Mouse (Mus musculus): Measurements from ENCODE around the gene Stx16. TPM values are rescaled to one million over a fixed set of nuclear protein-coding genes. Genes with fewer than 3 reads are reported as not detected.

The Stx16 gene
- total RNA-seq, 2 experiments from 2014 or later = 16.4 to 17.3 TPM

DNA sequence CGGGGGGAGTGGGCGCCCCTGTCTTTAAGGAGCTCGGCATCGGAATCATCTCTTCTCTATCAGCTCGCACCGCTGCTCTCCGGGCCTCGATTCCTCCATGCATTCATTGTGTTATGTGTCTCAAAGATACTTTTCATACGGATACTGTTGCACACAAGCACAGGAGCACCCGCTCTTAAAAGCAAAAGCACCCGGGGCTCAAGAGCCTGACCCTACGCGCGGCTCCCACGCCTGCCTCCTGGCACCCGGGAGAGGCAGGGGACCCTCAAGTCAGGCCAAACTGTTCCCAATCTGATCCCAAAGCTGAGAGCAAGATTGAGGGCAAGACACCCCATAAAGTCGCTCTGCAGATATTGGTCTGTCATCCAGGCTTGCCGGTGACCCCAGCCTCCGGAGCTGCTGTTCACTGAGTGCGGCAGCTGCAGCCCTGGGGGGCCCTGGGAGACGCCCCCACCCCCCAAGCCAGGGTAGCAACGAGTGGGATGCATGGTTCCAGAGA lies 987 bp upstream of the Stx16 start:
- DNase-seq = peak in 1 of 2 experiments; percentile 42

DNA sequence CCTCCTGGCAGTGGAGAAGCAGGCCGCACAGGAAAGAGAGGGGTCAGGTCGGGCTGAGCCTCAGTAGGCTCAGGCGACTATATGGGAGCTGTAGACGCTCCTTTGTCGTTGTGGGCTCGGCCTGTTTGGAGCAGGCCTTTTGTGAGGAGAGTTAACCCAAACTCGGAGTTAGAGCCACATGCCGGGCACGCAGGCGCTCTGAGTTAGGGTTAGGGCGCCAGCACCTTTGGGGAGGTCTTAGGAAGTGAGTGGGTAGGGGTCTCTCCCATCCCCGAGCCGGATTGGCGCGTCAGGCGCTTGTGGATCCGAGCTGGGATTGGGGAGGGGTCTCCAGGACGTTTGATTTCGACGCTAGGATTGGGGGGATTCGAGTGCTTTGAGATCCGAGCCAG lies 321 bp downstream of the Stx16 start:
- no peak for DNase-seq

DNA sequence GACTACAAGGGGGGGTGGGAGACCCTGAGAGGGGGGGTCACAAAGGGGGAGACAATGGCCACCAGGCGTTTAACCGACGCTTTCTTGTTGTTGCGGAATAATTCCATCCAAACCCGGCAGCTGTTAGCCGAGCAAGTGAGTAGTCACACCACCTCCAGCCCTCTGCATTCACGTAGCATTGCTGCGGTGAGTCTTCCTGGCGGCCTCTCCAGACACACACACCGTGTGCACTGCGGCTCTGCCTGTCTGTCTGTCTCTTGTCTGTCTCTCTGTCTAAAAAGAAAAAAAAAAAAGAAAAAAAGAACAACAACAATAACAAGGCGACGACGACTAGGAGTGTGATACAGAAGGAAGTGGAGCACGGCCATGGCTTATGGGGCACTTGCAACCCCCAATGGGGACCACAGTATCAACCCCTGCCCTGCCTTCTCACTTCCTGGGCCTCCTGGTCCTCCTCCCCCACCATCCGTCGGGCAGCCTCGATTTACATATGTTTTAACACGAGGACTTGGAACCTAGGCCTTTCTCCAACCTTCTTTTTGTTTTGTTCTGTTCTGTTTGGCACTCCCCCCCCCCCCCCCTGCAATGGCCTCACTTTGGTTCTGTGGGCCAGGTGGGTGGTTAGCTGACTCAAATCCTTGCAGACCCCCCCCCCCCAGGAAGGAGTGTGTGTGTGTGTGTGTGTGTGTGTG lies 1.0 kb downstream of the Stx16 start:
- DNase-seq = peak in 1 of 2 experiments; percentile 21

DNA sequence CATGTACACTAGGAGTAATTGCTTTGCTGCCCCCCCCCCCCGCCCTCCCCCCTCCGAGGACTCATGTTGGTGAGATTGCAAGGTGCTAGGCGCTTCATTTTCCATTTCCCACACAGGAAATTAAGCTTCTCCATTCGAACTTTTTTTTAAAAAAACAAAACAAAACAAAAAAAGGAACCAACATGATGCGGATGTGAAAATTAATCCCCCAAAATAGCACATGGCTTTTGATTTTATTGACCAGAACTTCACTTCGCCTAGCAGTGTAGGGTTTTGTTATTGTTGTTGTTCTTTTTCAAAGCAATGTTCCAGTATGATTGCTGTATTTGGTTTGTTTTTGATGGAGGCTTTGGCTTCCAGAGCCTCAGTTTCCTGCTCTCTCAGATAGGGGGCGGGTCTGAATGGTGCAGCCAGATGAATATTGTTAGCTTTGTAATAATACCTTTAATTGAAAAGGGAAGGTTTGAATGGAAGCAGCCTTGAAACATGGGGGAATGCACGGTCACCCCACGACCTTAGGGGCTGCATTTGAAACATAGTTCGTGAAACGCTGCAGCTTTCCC lies 1.7 kb downstream of the Stx16 start:
- DNase-seq = no peak

DNA sequence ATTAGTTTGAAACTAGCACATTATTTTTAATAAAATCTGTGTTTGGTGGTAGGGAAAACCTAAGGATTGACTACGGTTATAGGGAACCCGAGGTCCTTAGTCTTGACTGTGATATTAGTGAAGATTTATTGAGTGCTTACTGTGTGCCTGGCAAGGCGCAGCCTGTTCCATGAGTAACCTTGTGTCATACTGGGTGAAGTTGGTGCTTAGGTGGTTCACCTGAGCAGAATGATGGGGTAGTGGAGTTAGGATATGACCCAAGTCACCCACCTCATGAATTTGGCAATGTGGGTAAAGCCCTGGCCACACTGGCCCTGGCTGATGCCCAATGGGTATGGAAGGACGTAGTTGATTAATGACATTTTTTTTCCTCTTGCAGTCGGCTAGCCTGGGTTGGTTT lies 5.7 kb downstream of the Stx16 start:
- no peak for DNase-seq

DNA sequence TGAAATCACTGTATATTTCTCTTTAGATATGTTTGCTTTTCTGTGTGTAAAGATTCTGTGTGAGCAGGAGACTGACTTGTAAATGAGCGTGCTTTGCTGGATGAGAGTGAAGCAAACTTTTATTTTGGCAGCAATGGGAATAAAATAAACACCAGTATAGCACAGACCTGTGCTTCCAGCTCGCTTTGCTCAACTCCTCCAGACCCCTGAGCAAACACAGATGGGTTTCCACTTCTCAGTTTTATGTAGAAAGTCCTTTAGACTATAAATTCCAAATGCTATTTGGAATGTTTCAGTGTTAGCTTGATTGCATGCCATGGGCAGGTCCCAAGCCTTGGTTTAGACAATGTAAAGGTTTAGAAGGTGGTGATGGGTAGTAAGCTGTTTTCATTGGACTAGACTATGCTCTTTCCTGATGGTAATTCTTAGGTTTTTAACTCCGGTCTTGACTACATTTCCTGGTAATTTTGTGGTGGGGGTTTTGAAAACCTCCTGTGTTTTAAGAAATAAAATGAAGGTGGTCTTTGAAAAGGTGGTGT lies 6.3 kb downstream of the Stx16 start:
- no peak for DNase-seq

DNA sequence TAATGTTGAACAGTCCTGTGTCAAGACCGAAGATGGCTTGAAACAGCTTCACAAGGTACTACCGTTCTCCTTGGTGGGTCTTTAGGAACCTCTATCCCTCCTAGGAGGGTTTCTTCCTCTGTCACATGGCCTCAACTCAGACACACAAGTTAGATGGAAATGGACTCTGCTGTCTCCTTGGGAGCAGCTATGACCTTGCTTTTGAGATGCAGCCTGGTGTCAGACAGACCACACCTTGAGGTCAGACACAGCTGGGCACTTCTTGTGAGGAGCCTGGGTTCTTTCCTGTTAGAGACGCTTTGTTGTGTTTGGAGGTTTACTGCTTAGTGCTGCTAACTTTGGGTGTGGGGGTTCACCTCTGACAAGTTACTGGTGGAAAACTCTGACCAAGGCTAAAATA lies 19.0 kb downstream of the Stx16 start:
- no peak for DNase-seq

DNA sequence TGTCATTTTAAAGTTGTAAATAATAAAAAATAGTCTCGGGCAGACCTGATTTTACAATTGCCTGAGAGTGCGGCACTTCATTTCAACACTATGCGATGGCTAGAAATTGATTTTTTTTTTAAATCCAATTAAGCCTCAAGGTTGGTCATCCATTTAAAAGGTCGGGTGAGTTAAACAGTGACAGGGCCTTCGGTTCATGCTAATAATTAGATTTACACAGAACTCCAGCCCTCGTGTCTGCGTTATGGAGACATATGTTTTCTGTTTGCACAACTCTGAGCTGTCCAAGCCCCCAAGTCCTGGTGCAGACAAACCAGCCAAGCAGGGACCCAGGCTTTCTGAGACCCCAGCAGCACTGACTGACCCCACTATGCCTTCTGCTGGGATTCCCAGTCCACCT lies 26.3 kb downstream of the Stx16 start:
- no peak for DNase-seq

DNA sequence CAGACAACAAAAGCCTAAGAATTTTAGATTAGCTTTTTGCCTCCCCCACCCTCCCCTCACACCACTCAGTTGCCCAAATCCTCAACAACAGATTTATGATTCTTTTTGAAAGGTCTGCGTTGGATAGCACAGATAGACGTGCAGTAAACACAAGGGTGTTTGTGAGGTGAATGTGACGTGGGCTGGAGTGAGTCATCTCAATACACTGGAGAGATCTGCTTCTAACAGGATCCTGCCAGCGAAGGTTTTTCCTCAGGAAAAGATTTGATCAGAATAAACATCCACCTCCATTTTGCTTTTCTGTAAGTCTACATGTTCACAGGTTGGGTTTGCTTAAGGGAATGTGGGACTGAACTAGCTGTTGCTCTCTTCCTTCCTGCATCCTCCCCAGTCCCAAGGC lies 27.4 kb downstream of the Stx16 start:
- DNase-seq = no peak

DNA sequence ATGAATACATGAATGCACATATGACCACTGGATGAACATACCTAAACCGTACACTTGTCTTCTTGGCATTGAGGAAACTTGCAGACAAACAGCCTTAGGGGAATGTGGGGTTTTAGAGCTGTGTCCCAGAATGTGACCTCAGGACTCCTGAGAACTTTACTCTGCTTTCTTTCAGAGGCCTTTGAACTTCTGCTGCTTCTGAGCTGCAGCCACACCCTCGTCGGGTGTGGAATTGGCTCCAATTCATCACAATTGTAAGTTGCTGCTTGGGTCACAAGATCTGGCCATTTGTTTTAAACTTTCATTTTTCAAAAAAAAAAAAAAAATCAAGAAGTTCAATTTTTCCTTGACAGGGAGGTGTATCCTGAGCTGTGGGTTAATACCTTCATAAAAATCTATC lies 31.3 kb downstream of the Stx16 start:
- DNase-seq = no peak

DNA sequence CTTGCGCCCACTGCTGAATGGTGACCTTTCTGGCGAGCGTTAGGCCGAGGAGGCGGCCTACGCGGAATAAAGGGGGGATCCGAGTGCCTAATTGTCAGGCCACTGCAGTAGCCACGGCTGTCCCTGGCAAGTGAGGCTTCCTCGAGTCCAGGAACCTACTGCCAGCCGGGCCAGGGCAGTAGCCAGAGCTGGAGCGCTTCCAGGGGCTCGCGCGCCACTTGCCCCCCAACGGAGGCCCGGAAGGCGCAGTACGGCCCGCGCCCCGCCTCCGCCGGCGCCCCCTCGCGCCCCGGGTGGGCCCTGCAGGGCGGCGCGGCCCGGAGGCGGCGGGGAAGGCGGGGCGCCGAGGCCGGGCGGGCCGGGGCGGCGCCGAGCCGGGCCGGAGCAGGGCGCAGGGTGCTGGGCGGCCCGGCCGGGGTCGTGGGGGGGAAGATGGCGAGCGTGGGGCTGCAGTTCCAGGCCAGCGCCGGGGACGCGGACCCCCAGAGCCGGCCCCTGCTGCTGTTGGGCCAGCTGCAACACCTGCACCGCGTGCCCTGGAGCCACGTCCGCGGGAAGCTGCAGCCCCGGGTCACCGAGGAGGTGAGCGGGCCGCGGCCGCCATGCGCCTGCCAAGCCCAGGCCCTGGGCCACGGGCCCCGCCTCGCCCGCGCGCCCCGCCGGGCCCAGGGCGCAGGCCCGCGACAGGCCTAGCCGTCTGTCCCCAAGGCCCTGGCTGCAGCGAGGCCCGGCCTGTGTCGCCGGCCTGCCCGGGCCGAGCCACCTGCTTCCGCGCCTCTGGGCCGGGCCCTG lies 34.1 kb downstream of the Stx16 start, which contains the start of gene Npepl1:
Gene Npepl1 (plus strand): TSS at position 359 of the 792 bp plus-strand sequence.
- peak; percentile 73 to 80 for DNase-seq

DNA sequence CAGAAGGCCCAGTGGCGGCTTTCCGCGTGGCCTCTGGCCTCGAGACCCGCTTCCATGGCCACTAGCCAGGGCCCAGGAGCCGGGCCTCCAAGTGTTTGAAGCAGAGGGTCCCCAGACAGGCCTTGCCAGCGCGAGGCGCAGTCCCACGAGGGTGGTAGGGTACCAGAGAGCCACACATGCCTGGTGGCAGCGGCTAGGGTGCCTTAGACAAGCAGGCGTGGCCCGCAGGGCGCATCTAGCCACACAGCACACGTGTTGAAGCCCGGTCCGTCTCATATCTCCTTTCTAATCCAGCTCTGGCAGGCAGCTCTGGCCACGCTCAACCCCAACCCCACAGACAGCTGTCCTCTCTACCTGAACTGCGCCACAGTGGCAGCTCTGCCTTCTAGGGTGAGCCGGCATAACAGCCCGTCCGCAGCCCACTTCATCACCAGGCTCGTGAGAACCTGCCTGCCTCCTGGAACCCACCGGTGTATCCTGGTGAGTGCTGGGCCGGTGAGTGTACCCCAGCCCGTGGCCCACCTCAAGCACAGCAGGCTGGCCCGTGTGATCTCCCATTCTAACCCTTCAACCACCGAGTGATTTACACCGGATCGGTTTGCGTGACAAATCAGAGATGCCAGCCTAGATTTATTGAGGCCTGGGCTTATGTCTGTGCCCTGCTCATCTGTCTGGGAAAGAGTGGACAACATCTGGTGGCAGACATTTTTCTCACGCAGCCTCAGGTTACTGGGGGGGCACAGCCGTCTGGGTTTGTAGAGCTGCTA lies 34.9 kb downstream of the Stx16 start:
- DNase-seq = peak in 1 of 2 experiments; percentile 62

DNA sequence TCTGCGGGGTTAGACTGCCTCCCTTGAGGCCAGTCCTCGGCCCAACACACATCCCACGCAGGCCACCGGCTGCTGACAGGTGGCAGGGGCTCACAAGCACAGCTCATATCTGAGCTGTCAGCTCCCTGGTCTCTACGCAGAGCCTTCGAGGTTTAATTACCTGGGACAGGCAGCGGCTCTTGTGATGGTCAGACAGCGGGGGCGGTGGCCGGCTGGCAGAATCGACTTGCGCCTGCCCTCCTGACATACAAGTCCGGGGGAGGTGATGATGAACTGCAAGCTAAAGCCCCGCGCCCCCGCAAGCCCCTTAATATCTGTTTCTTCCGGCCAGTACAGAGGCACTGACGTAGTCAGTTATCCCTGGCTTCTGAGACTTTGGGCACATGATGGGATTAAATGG lies 36.8 kb downstream of the Stx16 start:
- no peak for DNase-seq

DNA sequence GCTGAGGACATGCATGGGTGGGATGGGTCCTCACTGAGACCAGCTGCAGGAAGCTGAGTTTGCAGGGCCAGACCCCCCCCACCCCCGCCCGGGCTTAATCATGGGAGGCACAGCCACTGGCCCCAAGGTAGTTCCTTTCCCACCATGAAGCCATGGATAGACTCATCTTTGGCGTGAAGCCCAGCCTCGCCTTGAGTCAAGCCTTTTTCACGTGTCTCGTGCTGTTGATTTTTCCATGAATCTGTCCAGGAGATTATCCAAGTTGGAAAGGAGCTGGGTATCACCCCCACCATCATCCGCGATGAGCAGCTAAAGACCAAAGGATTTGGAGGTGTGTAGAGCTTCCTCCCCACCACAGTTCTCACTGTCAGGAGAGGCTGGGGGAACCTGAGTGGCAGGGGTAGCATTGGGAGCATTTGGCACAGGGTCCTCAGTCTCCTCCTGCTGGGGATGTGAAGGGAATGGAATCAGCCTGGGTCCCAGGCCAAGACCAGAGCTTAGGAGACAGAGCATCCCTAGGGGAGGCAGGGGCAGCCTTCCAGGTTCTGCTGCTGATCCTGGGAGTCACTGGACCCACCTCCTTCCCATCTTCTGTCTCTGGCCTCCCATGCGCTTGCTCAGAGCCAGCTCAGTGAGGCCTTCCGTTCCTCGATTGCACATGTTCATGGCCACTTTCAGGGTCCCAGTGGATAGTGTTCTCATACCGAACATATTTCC lies 38.2 kb downstream of the Stx16 start:
- DNase-seq = peak; percentile 35 to 48

DNA sequence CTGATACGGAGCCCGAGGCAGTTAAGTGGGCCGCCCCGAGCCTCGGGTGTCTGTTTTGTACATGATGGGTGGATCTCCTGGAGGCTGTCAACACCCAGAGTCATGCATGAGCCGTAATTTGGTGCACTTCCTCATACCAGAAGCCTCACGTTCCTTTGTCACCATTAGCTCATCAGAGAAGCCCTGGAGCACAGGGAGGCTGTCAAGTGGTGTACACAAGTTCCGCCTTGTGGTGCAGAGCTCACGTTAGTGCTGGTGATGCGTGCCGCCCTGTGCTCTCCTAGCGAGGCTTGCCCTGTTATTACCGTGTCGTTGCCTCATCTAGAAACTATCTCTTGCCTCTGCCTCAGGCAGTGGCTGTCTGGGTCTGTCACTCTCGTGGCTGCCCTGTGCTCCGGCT lies 40.8 kb downstream of the Stx16 start:
- peak in 1 of 2 experiments; percentile 15 for DNase-seq

DNA sequence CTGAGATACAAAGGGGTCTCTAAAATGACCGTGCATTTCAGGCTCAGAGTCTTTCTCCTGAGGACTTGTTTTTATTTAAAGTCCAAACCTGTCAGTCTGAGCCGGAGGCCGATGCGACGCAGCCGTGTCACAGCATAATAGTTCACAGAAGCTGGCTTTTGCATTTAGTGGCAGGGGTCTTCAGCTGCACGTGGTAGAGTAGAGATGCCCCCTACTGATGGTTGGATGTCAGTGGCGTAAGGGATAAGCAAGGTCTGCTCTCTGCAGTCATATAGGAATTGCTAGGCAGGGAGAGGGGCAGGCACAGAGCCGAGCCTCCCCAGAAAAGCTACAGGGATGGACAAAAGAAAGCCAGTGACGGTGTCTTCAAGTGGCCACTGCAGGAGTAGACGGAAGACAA lies 42.0 kb downstream of the Stx16 start:
- DNase-seq = no peak

DNA sequence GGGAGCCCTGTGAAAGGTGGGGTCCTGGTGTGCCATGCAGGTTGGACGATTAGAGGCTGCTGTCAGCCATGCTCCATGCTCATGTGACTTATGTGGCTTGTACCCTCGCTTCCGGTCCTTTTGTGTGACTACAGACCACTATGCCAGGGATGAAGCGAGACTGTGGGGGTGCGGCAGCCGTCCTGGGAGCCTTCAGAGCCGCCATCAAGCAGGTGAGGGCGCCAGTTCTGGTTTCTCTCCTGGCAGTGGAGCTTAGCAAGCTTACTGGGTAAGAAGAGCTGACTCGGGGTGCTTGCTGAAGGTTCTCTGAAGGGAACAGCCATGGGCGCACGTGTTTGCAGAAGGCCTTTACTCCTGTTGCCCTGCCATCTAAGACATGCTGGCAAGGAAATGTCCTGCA lies 43.2 kb downstream of the Stx16 start:
- no peak for DNase-seq

DNA sequence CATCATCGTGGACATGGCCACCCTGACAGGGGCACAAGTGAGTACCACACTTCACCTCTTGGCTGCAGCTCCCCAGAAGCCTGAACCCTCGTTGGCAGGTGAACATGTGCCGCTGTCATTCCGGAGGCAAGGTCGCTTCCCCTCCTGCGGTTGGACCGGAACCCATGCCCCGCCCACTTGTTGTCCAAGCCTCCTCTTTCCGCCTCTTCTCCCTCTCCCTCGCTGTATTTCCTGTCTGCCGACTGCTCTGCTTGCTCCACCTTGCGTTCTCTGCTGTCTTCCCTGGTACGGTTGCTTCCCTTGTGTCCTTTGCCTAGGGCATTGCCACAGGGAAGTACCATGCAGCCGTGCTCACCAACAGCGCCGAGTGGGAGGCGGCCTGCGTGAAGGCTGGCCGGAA lies 44.5 kb downstream of the Stx16 start:
- DNase-seq = no peak

DNA sequence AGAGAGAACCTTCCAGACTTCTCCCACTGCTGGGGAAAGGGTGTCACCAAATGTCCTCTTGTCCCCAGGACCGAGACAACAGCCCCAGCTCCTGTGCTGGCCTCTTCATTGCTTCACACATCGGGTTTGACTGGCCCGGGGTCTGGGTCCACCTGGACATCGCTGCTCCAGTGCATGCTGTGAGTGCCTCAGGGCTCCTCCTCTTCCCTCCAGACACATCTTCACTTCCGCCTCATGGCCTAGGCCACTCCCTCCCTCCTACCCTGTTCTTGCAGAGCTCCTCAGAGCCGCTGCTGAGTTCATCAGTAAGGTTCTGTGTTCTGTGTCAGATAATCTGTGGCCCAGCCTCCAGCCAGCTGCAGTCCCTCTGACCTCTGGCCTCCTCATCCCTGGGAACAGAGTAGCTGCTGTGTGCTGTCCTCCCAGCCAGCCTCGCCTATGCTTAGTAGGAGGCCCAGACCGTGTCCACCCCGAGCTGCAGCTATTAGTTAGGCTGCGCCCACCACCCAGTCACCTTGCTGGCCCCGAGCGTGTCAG lies 45.4 kb downstream of the Stx16 start:
- peak in 1 of 2 experiments; percentile 14 for DNase-seq

DNA sequence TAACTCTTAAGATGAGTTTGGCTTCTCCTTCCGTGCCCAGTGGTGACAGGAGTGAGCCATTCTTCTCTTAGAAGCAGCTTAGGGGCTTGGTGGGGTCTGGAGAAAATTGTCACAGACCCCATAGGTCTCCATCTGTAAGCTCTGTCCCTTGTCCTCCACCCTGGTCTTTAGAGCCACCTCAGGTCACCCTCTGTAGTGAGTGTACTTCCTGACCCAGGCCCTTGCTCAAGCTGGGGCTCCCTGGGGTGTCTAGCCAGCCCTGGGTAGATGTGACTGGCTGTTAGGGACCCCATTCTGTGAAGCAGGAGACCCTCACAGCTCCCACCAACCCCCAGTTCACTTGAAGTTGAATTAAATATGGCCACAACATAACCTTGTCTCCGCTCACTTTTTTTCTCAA lies 46.2 kb downstream of the Stx16 start:
- no peak for DNase-seq

DNA sequence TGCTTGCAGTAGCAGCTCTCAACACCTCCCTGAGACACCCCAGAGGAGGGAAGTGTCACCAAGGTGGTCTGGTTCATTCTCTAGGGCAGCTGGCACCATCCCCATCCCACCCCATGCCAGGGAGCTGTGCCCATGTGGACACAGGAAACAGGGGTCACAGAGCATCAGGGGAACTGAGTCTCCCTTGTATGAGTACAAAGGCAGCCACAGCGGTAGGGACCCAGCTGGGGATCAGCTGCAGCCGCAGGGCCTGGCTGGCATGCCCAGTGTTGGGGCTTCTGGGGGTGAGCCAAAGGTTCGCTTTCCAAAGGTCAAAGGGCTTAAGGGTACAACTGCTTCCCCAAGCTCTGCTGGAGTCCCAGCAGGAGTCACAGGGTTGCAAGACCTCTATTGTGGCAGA lies 47.6 kb downstream of the Stx16 start:
- no peak for DNase-seq
